Mouse (Mus musculus): Measurements from ENCODE around the gene Anxa3.

DNA sequence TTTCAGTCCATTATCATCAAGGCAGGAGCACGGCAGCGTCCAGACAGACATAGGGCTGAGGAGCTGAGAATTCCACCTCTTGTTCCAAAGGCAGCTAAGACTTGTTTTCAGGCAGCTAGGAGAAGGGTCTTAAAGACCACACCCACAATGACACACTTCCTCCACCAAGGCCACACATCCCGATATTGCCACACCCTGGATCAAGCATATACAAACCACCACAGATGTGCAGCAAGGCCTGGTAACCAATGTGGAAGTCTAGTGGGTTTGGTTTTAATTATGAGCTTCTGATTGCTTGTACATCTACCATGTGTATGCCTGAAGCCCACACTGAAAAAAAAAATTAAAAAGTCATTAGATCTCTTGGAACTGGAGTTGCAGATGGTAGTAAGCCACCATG lies 95.3 kb downstream of the Anxa3 start:
- TF ChIP-seq POLR2A (IDR thresholded peaks at IDR 0.05; ENCODE audit: borderline replicate concordance, extremely low read depth, insufficient read depth, insufficient read length, poor library complexity, severe bottlenecking) (no peak), CTCF (IDR thresholded peaks at IDR 0.05; ENCODE audit: borderline replicate concordance, extremely low read depth, insufficient read depth, insufficient read length) (no peak)

Data from brain, embryonic 14.5 days (tissue).